Mouse (Mus musculus) inflammation-experienced regulatory T-cells, adult 6 months (primary cell): ENCODE measurements around the gene Olfr373. TPM values are rescaled to one million over a fixed set of nuclear protein-coding genes. Genes with fewer than 3 reads are reported as not detected.

Experiments
- ATAC-seq: one replicate; pipeline ENCODE4 v1.8.0; 2017
- polyA plus RNA-seq, 3 experiments: library from polyadenylated mRNA; unstranded; fragments of 100-300 nt; shearing (Covaris generic); gene quantifications; one replicate each; pipeline ENCODE4 v1.2.1; 2017

The Olfr373 gene
- polyA plus RNA-seq, 3 experiments from 2014 or later, result 0.15 to 0.51 (median 0.46) TPM

GRCm38 (mm10) chr8:72134756-72135445 is 51.9 kb downstream of the Olfr373 start, which contains the start of gene Tpm4:
Gene Tpm4, plus strand, starts transcription at chr8:72134975.
- ATAC-seq, result peak; percentile 22

- ATAC-seq, result no peak
Observed at GRCm38 (mm10) chr8:72135446-72136301, 52.7 kb downstream of the Olfr373 start.

- ATAC-seq, result peak; percentile 86
Observed at GRCm38 (mm10) chr8:72136302-72136978, 53.5 kb downstream of the Olfr373 start.

GRCm38 (mm10) chr8:72137431-72137830 is 54.5 kb downstream of the Olfr373 start:
- ATAC-seq, result no peak

GRCm38 (mm10) chr8:72138456-72138855 is 55.5 kb downstream of the Olfr373 start:
- no peak for ATAC-seq

- no peak for ATAC-seq
Observed at GRCm38 (mm10) chr8:72143256-72143824, 60.4 kb downstream of the Olfr373 start.

- peak; percentile 10 for ATAC-seq
Observed at GRCm38 (mm10) chr8:72144345-72144975, 61.5 kb downstream of the Olfr373 start.

GRCm38 (mm10) chr8:72145511-72145910 is 62.5 kb downstream of the Olfr373 start:
- no peak for ATAC-seq

GRCm38 (mm10) chr8:72146056-72146455 is 63.1 kb downstream of the Olfr373 start:
- ATAC-seq, result no peak

GRCm38 (mm10) chr8:72146556-72146955 is 63.6 kb downstream of the Olfr373 start:
- ATAC-seq, result no peak

- no peak for ATAC-seq
Observed at GRCm38 (mm10) chr8:72147266-72147665, 64.3 kb downstream of the Olfr373 start.

- ATAC-seq, result no peak
Observed at GRCm38 (mm10) chr8:72149056-72149455, 66.1 kb downstream of the Olfr373 start.

GRCm38 (mm10) chr8:72151418-72152078 is 68.6 kb downstream of the Olfr373 start:
- ATAC-seq, result no peak

Other genes starting within 250 kb of the Olfr373 start
- gene Zfp709, start 201.2 kb upstream of the Olfr373 start, polyA plus RNA-seq, result 1 to 10 TPM; 4.1 to 5.5 (median 4.9) TPM
- 10 to 100 TPM in 1 of 3 experiments, 1 to 10 TPM in 2; 5.3 to 10.2 (median 6.1) TPM for gene Zfp882, start 174.6 kb upstream of the Olfr373 start, polyA plus RNA-seq
- gene Zfp617, start 174.5 kb upstream of the Olfr373 start, polyA plus RNA-seq, result 10 to 100 TPM; 22.2 to 23.1 (median 22.8) TPM
- 10 to 100 TPM; 24.4 to 30.1 (median 26.0) TPM for gene Zfp961, start 132.1 kb upstream of the Olfr373 start, polyA plus RNA-seq
- 1 to 10 TPM; 1.2 to 2.4 (median 2.2) TPM for gene Cyp4f18, start 73.6 kb upstream of the Olfr373 start, polyA plus RNA-seq
- not detected for gene Olfr372, start 42.0 kb upstream of the Olfr373 start, polyA plus RNA-seq
- under 1 TPM; 0.08 to 0.72 (median 0.28) TPM for gene Olfr374, start 23.9 kb downstream of the Olfr373 start, polyA plus RNA-seq
- 100 to 1,000 TPM; 170 to 464 (median 172) TPM for gene Tpm4, start 51.8 kb downstream of the Olfr373 start, polyA plus RNA-seq
- gene Rab8a, start 78.0 kb downstream of the Olfr373 start, polyA plus RNA-seq, result 100 to 1,000 TPM; 134 to 245 (median 197) TPM
- 10 to 100 TPM; 23.8 to 30.8 (median 24.6) TPM for gene Hsh2d, start 106.5 kb downstream of the Olfr373 start, polyA plus RNA-seq
- gene Cib3, start 129.7 kb downstream of the Olfr373 start, polyA plus RNA-seq, result 1 to 10 TPM in 1 of 3 experiments, not detected in 2; 2.8 TPM
- gene Gm11034, start 130.5 kb downstream of the Olfr373 start, polyA plus RNA-seq, result not detected
- gene Fam32a, start 136.6 kb downstream of the Olfr373 start, polyA plus RNA-seq, result 100 to 1,000 TPM in 2 of 3 experiments, 10 to 100 TPM in 1; 94.4 to 119 (median 103) TPM
- 100 to 1,000 TPM; 113 to 130 (median 120) TPM for gene Ap1m1, start 156.8 kb downstream of the Olfr373 start, polyA plus RNA-seq
- 100 to 1,000 TPM in 1 of 3 experiments, 10 to 100 TPM in 2; 20.4 to 115 (median 45.5) TPM for gene Gm10282, start 222.1 kb downstream of the Olfr373 start, polyA plus RNA-seq
- gene Klf2, start 235.9 kb downstream of the Olfr373 start, polyA plus RNA-seq, result 10 to 100 TPM; 21.0 to 28.1 (median 24.3) TPM